Comparison of ENCODE assay signal across 8 mouse cellular contexts in the genomic region with DNA sequence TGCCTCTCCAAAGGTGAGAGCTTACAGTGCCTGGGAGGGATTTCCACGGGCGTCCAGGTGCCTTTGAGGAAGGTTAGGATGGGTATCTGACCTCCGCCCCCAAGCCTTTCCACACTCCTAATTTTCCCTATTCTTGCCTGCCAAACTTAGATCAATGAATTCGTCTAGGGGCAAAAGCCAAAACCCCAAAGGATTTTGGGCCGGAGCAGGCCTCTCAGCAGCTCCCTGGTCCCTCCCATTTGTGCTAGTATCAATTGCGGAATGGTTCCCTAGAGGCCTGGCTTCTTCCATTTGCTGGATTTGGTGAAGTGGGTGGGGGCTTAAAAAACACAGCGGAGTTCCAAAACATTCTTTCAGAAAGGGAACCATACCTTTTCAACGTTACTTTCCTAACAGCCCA.
A peak's percentile ranks its signal among the peaks of the same experiment; 100 is the strongest.
DNase-seq lines count a peak whose midpoint lies in the region; ATAC-seq and TF ChIP-seq lines count a peak whose summit lies in the region.

No protein-coding gene starts in this region.

- no peak for DNase-seq in kidney, postnatal 10 days
- DNase-seq in embryo, embryonic 10 days (ENCODE audit: low spot score): peak; percentile 33
- peak; percentile 13 for DNase-seq in hindbrain, embryonic 11.5 days (ENCODE audit: low spot score)
- peak; percentile 5 for DNase-seq in lung, postnatal 10 days
- DNase-seq in thymus, adult 2 months: no peak
- DNase-seq in gastrocnemius, postnatal 25 days: no peak
- DNase-seq in adrenal gland, postnatal 4 days (ENCODE audit: low spot score in 2 of 2): no peak

- peak overlapping the region; percentile 75 for H3K4me2 ChIP-seq in kidney, embryonic 16.5 days (replicated peaks; ENCODE audit: low read depth, low read length)
- peak overlapping the region; percentile 97 for H3K4me2 ChIP-seq in hindbrain, embryonic 11.5 days (replicated peaks; ENCODE audit: low read depth, low read length)

- no peak for TF ChIP-seq POLR2A in thymus, adult 2 months (IDR thresholded peaks at IDR 0.05; ENCODE audit: control insufficient read depth, extremely low read depth, insufficient read depth, low read length, poor library complexity)

- no peaks in the 10 kb centered on the region for H3K36me3 ChIP-seq in kidney, embryonic 16.5 days (ENCODE audit: insufficient read depth, low read length)
- no peaks in the 10 kb centered on the region for H3K36me3 ChIP-seq in hindbrain, embryonic 11.5 days (ENCODE audit: control insufficient read depth, insufficient read depth, low read length)
- no peaks in the 10 kb centered on the region for H3K36me3 ChIP-seq in thymus, adult 2 months (ENCODE audit: control insufficient read depth, insufficient read depth, low read length)

- peaks cover 11% of the 10 kb centered on the region for H3K4me1 ChIP-seq in kidney, embryonic 16.5 days (ENCODE audit: insufficient read depth, low read length)
- H3K4me1 ChIP-seq in hindbrain, embryonic 11.5 days (replicated peaks; ENCODE audit: control insufficient read depth, insufficient read depth, low read length): peaks cover 3% of the 10 kb centered on the region; the same call in 1 of the 2 replicates
- no peaks in the 10 kb centered on the region for H3K4me1 ChIP-seq in thymus, adult 2 months (replicated peaks; ENCODE audit: control insufficient read depth, insufficient read depth, low read length)

- H3K4me3 ChIP-seq in kidney, embryonic 16.5 days (ENCODE audit: low read length): peak overlapping the region; percentile 55
- peak overlapping the region; percentile 57 for H3K4me3 ChIP-seq in hindbrain, embryonic 11.5 days (ENCODE audit: low read depth, low read length)
- H3K4me3 ChIP-seq in thymus, adult 2 months (ENCODE audit: control insufficient read depth, insufficient read depth, low read length): no peak overlapping the region

- peak overlapping the region; percentile 54 for H3K9ac ChIP-seq in kidney, embryonic 16.5 days (replicated peaks; ENCODE audit: low read length)
- peak overlapping the region; percentile 68; the same call in 1 of the 2 replicates for H3K9ac ChIP-seq in hindbrain, embryonic 11.5 days (ENCODE audit: low read depth, low read length)

- peaks cover 8% of the 10 kb centered on the region; the same call in 1 of the 2 replicates for H3K27me3 ChIP-seq in kidney, embryonic 16.5 days (ENCODE audit: insufficient read depth, low read length)
- no peaks in the 10 kb centered on the region for H3K27me3 ChIP-seq in hindbrain, embryonic 11.5 days (ENCODE audit: control insufficient read depth, insufficient read depth, low read length)
- peaks cover 11% of the 10 kb centered on the region; the same call in 1 of the 2 replicates for H3K27me3 ChIP-seq in thymus, adult 2 months (ENCODE audit: control insufficient read depth, insufficient read depth, low read length)

- 10% methylated on average over 8 of the region's 8 CpGs for WGBS in kidney, embryonic 16.5 days
- 5% methylated on average over 8 of the region's 8 CpGs for WGBS in hindbrain, embryonic 11.5 days
- 57% methylated on average over 8 of the region's 8 CpGs for WGBS in thymus, adult 2 months

- H3K27ac ChIP-seq in kidney, embryonic 16.5 days (ENCODE audit: low read length): no peak overlapping the region
- no peak overlapping the region for H3K27ac ChIP-seq in hindbrain, embryonic 11.5 days (ENCODE audit: low read depth, low read length)
- H3K27ac ChIP-seq in thymus, adult 2 months (ENCODE audit: control insufficient read depth, insufficient read depth, low read length): no peak overlapping the region

- ATAC-seq in kidney, embryonic 16.5 days (ENCODE audit: low FRiP score, low TSS enrichment): 0 out of 2 replicates have a peak, but pooled peaks have one; percentile 9
- ATAC-seq in hindbrain, embryonic 11.5 days (ENCODE audit: low FRiP score): peak; percentile 8; the same call in 1 of the 2 replicates

- no peaks in the 10 kb centered on the region for H3K9me3 ChIP-seq in kidney, embryonic 16.5 days (ENCODE audit: low read length)
- H3K9me3 ChIP-seq in hindbrain, embryonic 11.5 days (ENCODE audit: control insufficient read depth, low read length): no peaks in the 10 kb centered on the region

- no peak for TF ChIP-seq CTCF in thymus, adult 2 months (IDR thresholded peaks at IDR 0.05; ENCODE audit: borderline replicate concordance, control insufficient read depth, extremely low read depth, insufficient read depth, low read length, poor library complexity)

Comparison
In these comparisons a context has a peak if more than half of its experiments do, and no peak if none do; other contexts are left out.
1. DNase-seq: peak in embryo, embryonic 10 days (single experiment), hindbrain, embryonic 11.5 days (single experiment) and lung, postnatal 10 days (single experiment); none in kidney, postnatal 10 days (single experiment), thymus, adult 2 months (single experiment), gastrocnemius, postnatal 25 days (single experiment) and adrenal gland, postnatal 4 days (0 of 2).